Mouse (Mus musculus): Measurements from ENCODE around the gene Cyth1. TPM values are rescaled to one million over a fixed set of nuclear protein-coding genes. Genes with fewer than 3 reads are reported as not detected.

The Cyth1 gene
- total and polyA plus RNA-seq, 3 experiments = 49.7 to 108 (median 79.7) TPM

DNA sequence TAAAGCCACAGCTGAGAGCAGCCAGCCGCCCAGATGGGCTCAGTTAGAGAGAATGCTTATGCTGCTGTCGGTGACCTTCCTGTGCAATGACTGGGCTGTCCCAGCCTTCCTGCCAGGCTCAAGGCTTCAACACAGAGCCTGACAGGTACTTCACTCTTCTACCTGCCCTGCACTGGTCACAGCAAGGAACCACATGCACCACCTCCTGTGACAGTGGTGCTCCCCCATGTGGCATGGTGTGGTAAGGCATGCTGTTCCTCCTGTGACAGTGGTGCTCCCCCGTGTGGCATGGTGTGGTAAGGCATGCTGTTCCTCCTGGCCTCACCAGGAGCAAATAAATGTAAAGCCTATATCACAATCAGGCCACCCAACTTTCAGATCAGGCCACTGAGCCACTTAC is 145.6 kb downstream of the Cyth1 start:
- in situ Hi-C loops (cut with MboI; ENCODE audit: low pct_ligation_motif_present, low pct_unique_long_range_greater_than_20kb, low sequenced_read_pairs) = no loop called here
- no peak for TF ChIP-seq TBP (conservative IDR thresholded peaks at IDR 0.05; ENCODE audit: low read depth, low read length)
- peak; percentile 94 for TF ChIP-seq ZC3H11A (IDR thresholded peaks at IDR 0.05; ENCODE audit: low read depth, low read length)
- TF ChIP-seq HCFC1 (IDR thresholded peaks at IDR 0.05; ENCODE audit: low read depth, low read length) = peak; percentile 49
- no peak for TF ChIP-seq KAT2A (IDR thresholded peaks at IDR 0.05; ENCODE audit: insufficient replicate concordance, low read length)
- peak; percentile 66 for TF ChIP-seq ELF1 (IDR thresholded peaks at IDR 0.05; ENCODE audit: low read depth, low read length)
- no peak for TF ChIP-seq POLR2AphosphoS2 (IDR thresholded peaks at IDR 0.05; ENCODE audit: low read depth, low read length)
- no peak; the same call in 1 of the 2 replicates for TF ChIP-seq ETS1 (conservative IDR thresholded peaks at IDR 0.05; ENCODE audit: low read depth, low read length)
- TF ChIP-seq MAZ (IDR thresholded peaks at IDR 0.05; ENCODE audit: low read depth, low read length) = no peak
- TF ChIP-seq PAX5 (IDR thresholded peaks at IDR 0.05; ENCODE audit: low read length) = no peak
- peak; percentile 98 for TF ChIP-seq MYC (IDR thresholded peaks at IDR 0.05; ENCODE audit: low read depth, low read length)
- no peak for TF ChIP-seq GABPA (IDR thresholded peaks at IDR 0.05; ENCODE audit: insufficient replicate concordance, low read depth, low read length)
- TF ChIP-seq BHLHE40 (IDR thresholded peaks at IDR 0.05; ENCODE audit: low read depth, low read length) = peak; percentile 58; the same call in 1 of the 2 replicates
- TF ChIP-seq TCF12 (IDR thresholded peaks at IDR 0.05; ENCODE audit: low read depth, low read length) = 0 out of 2 replicates have a peak, but pooled peaks have one; percentile 73
- TF ChIP-seq MAX (IDR thresholded peaks at IDR 0.05; ENCODE audit: low read length) = peak; percentile 98
- TF ChIP-seq NELFE (IDR thresholded peaks at IDR 0.05; ENCODE audit: low read depth, low read length) = peak; percentile 98; the same call in 1 of the 2 replicates
- TF ChIP-seq MXI1 (IDR thresholded peaks at IDR 0.05; ENCODE audit: low read depth, low read length) = peak; percentile 58; the same call in 1 of the 2 replicates
- TF ChIP-seq ZKSCAN1 (IDR thresholded peaks at IDR 0.05; ENCODE audit: borderline replicate concordance, low read depth, low read length) = no peak
- TF ChIP-seq EP300 (IDR thresholded peaks at IDR 0.05; ENCODE audit: low read length) = no peak
- no peak for TF ChIP-seq POLR2A (IDR thresholded peaks at IDR 0.05; ENCODE audit: low read depth, low read length)
- no peak for TF ChIP-seq USF1 (IDR thresholded peaks at IDR 0.05; ENCODE audit: low read depth, low read length)
- TF ChIP-seq USF2 (conservative IDR thresholded peaks at IDR 0.05; ENCODE audit: low read depth, low read length) = no peak
- TF ChIP-seq CHD1 (IDR thresholded peaks at IDR 0.05; ENCODE audit: low read depth, low read length) = no peak
- TF ChIP-seq SIN3A (IDR thresholded peaks at IDR 0.05; ENCODE audit: low read length) = no peak
- TF ChIP-seq CTCF (conservative IDR thresholded peaks at IDR 0.05 in 1 of 2, IDR thresholded peaks at IDR 0.05 in 1 of 2; ENCODE audit: low read depth in 2 of 2, low read length in 2 of 2) = peak; percentile 100
- TF ChIP-seq E2F4 (IDR thresholded peaks at IDR 0.05; ENCODE audit: insufficient replicate concordance, low read depth, low read length) = no peak
- no peak for TF ChIP-seq UBTF (IDR thresholded peaks at IDR 0.05; ENCODE audit: low read depth, low read length)
- no peak for TF ChIP-seq CHD2 (IDR thresholded peaks at IDR 0.05; ENCODE audit: low read length)
- TF ChIP-seq RCOR1 (conservative IDR thresholded peaks at IDR 0.05; ENCODE audit: low read depth, low read length) = no peak
- TF ChIP-seq JUN (IDR thresholded peaks at IDR 0.05; ENCODE audit: insufficient read depth, low read depth, low read length) = no peak
- TF ChIP-seq ZNF384 (IDR thresholded peaks at IDR 0.05; ENCODE audit: low read depth, low read length) = peak; percentile 72
- TF ChIP-seq JUND (conservative IDR thresholded peaks at IDR 0.05; ENCODE audit: low read depth, low read length) = no peak
- no peak; the same call in 1 of the 2 replicates for TF ChIP-seq MEF2A (IDR thresholded peaks at IDR 0.05; ENCODE audit: borderline replicate concordance, low read depth, low read length)
- peak; percentile 29; the same call in 1 of the 2 replicates for TF ChIP-seq NRF1 (IDR thresholded peaks at IDR 0.05; ENCODE audit: low read depth, low read length)
- TF ChIP-seq SMC3 (IDR thresholded peaks at IDR 0.05; ENCODE audit: low read depth, low read length) = peak; percentile 100
- peak; percentile 69 for TF ChIP-seq IRF4 (IDR thresholded peaks at IDR 0.05; ENCODE audit: low read depth, low read length)
- peak; percentile 94 for TF ChIP-seq RAD21 (IDR thresholded peaks at IDR 0.05; ENCODE audit: low read depth, low read length)
- no peak for TF ChIP-seq ZMIZ1 (IDR thresholded peaks at IDR 0.05; ENCODE audit: low read depth, low read length)
- TF ChIP-seq MAFK (IDR thresholded peaks at IDR 0.05; ENCODE audit: insufficient replicate concordance, low read length) = no peak
- Histone ChIP-seq H3K79me2 (replicated peaks; ENCODE audit: control insufficient read depth, extremely low read depth, insufficient read depth, poor library complexity, severe bottlenecking) (no peaks in the 10 kb centered on the region), H3K4me3 (replicated peaks in 1 of 3; ENCODE audit: low read depth in 2 of 3, low read length in 2 of 3, poor library complexity in 1 of 3) (no peak overlapping the region), H3K9me3 (replicated peaks; ENCODE audit: low read length) (no peaks in the 10 kb centered on the region), H3K4me1 (ENCODE audit: control insufficient read depth in 1 of 2, insufficient read depth in 2 of 2) (peaks cover 5 to 22% of the 10 kb centered on the region in 2 experiments; a peak in 3 of 4 replicates), H3K27ac (ENCODE audit: insufficient read depth, low read depth) (no peak overlapping the region), H3K27me3 (replicated peaks) (peaks cover 60% of the 10 kb centered on the region), H3K36me3 (replicated peaks in 1 of 2; ENCODE audit: control insufficient read depth in 1 of 2, insufficient read depth in 1 of 2, low read length in 1 of 2) (no peaks in the 10 kb centered on the region), H3K9ac (ENCODE audit: insufficient read depth, low read depth) (no peak overlapping the region), H3K4me2 (ENCODE audit: insufficient read depth, low read depth, poor library complexity, severe bottlenecking) (no peak overlapping the region)
- DNase-seq (ENCODE audit: extremely low read depth) = peak; percentile 92
- dilution Hi-C loops (cut with MboI; ENCODE audit: extremely low pct_ligation_motif_present, extremely low pct_unique_long_range_greater_than_20kb, low sequenced_read_pairs) = no loop called here
